Mouse (Mus musculus) kidney, embryonic 16.5 days (tissue): ENCODE data around the gene Grin3b. TPM values are rescaled to one million over a fixed set of nuclear protein-coding genes. Genes with fewer than 3 reads are reported as not detected.
"Not testable (repeated sequence)": the region's sequence is repeated elsewhere in the genome, so short reads cannot be mapped to it uniquely, and the experiment has no call there.

Experiments
- ATAC-seq: fragments of 200-750 bp; cut with Nextera tagmentation; 2 replicates; pipeline ENCODE4 v1.8.0; 2017; ENCODE audit warnings: moderate TSS enrichment; ENCODE audit not compliant: low FRiP score, low TSS enrichment
- H3K27ac ChIP-seq: fragments of 300-500 bp; sonication (generic); 2 replicates; pipeline ENCODE4 v1.5.1; 2014; ENCODE audit warnings: low read length
- H3K27me3 ChIP-seq: fragments of 300-500 bp; sonication (generic); 2 replicates; pipeline ENCODE4 v1.6.1; 2014; ENCODE audit warnings: low read length, control low read depth, mixed read lengths; ENCODE audit not compliant: insufficient read depth
- H3K36me3 ChIP-seq: fragments of 300-500 bp; sonication (generic); 2 replicates; pipeline ENCODE4 v1.6.1; 2014; ENCODE audit warnings: low read length, control low read depth, mixed read lengths; ENCODE audit not compliant: insufficient read depth
- H3K4me1 ChIP-seq: fragments of 300-500 bp; sonication (generic); 2 replicates; pipeline ENCODE4 v1.6.1; 2014; ENCODE audit warnings: low read length, control low read depth, mixed read lengths; ENCODE audit not compliant: insufficient read depth
- H3K4me2 ChIP-seq: fragments of 300-500 bp; sonication (generic); replicated peaks from 2 replicates; pipeline ENCODE4 v1.6.1; 2014; ENCODE audit warnings: low read depth, low read length
- H3K4me3 ChIP-seq: fragments of 300-500 bp; sonication (generic); 2 replicates; pipeline ENCODE4 v1.5.1; 2014; ENCODE audit warnings: mild to moderate bottlenecking, low read length
- H3K9ac ChIP-seq: fragments of 300-500 bp; sonication (generic); replicated peaks from 2 replicates; pipeline ENCODE4 v1.6.1; 2014; ENCODE audit warnings: low read length
- H3K9me3 ChIP-seq: fragments of 300-500 bp; sonication (generic); 2 replicates; pipeline ENCODE4 v1.6.1; 2016; ENCODE audit warnings: low read length, control low read depth
- WGBS: fragments of 180-500 bp; shearing (Covaris S2); extraction: QIAGEN DNeasy Blood & Tissue Kit; methylation state at CpG from one replicate; pipeline ENCODE4 v1.1.7; 2014; 5-methylcytosine and 5-hydroxymethylcytosine counted together
- polyA plus RNA-seq: library from polyadenylated mRNA; unstranded; fragments of >200 nt; fragmentation: Nextera tagmentation; extraction: Ambion mirVana; gene quantifications from 2 replicates; pipeline ENCODE4 v1.2.1, GENCODE M21; 2015

Gene Grin3b
- polyA plus RNA-seq, 1 experiment from 2014 or later: 0.54 TPM

- no peak overlapping the region for H3K9ac ChIP-seq
- no peak for ATAC-seq
- no peak overlapping the region for H3K4me2 ChIP-seq
- no peak overlapping the region for H3K27ac ChIP-seq
- H3K36me3 ChIP-seq: peaks cover 45% of the 10 kb centered on the region
- H3K4me3 ChIP-seq: no peak overlapping the region
- no peaks in the 10 kb centered on the region for H3K9me3 ChIP-seq
- H3K4me1 ChIP-seq: peaks cover 26% of the 10 kb centered on the region
- WGBS: 88% methylated on average over 4 of the region's 4 CpGs
- no peaks in the 10 kb centered on the region for H3K27me3 ChIP-seq
These were observed 20.6 kb upstream of the Grin3b start for GRCm38 (mm10) chr10:79949873-79950272.

GRCm38 (mm10) chr10:79950661-79951060 lies 19.9 kb upstream of the Grin3b start:
- Histone ChIP-seq H3K4me2 (no peak overlapping the region), H3K27ac (no peak overlapping the region), H3K4me3 (no peak overlapping the region), H3K9ac (no peak overlapping the region), H3K9me3 (no peaks in the 10 kb centered on the region), H3K36me3 (peaks cover 45% of the 10 kb centered on the region), H3K27me3 (no peaks in the 10 kb centered on the region), H3K4me1 (peaks cover 18% of the 10 kb centered on the region)
- WGBS: 88% methylated on average over 18 of the region's 18 CpGs
- no peak for ATAC-seq

- H3K4me3 ChIP-seq: no peak overlapping the region
- 78% methylated on average over 6 of the region's 6 CpGs for WGBS
- H3K36me3 ChIP-seq: peaks cover 39% of the 10 kb centered on the region
- no peak overlapping the region for H3K9ac ChIP-seq
- peaks cover 11% of the 10 kb centered on the region for H3K4me1 ChIP-seq
- H3K27ac ChIP-seq: no peak overlapping the region
- H3K4me2 ChIP-seq: no peak overlapping the region
- no peaks in the 10 kb centered on the region for H3K27me3 ChIP-seq
- H3K9me3 ChIP-seq: no peaks in the 10 kb centered on the region
- no peak for ATAC-seq
These were observed 16.6 kb upstream of the Grin3b start for GRCm38 (mm10) chr10:79953946-79954345.

GRCm38 (mm10) chr10:79955691-79956090 lies 14.8 kb upstream of the Grin3b start:
- Histone ChIP-seq H3K4me3 (no peak overlapping the region), H3K27ac (no peak overlapping the region), H3K27me3 (no peaks in the 10 kb centered on the region), H3K4me1 (peaks cover 14% of the 10 kb centered on the region), H3K9me3 (no peaks in the 10 kb centered on the region), H3K4me2 (no peak overlapping the region), H3K9ac (no peak overlapping the region), H3K36me3 (peaks cover 22% of the 10 kb centered on the region)
- no peak for ATAC-seq
- 69% methylated on average over 9 of the region's 9 CpGs for WGBS

- no peak overlapping the region for H3K4me2 ChIP-seq
- H3K36me3 ChIP-seq: peaks cover 12% of the 10 kb centered on the region
- no peak overlapping the region for H3K4me3 ChIP-seq
- ATAC-seq: no peak
- H3K9me3 ChIP-seq: no peaks in the 10 kb centered on the region
- WGBS: 21% methylated on average over 4 of the region's 4 CpGs
- H3K27ac ChIP-seq: no peak overlapping the region
- no peaks in the 10 kb centered on the region for H3K27me3 ChIP-seq
- H3K4me1 ChIP-seq: peaks cover 20% of the 10 kb centered on the region
- H3K9ac ChIP-seq: peak overlapping the region; percentile 26; the same call in 1 of the 2 replicates
These were observed 13.8 kb upstream of the Grin3b start for GRCm38 (mm10) chr10:79956643-79957154.

- Histone ChIP-seq H3K36me3 (peaks cover 11% of the 10 kb centered on the region), H3K4me3 (no peak overlapping the region), H3K4me1 (peaks cover 20% of the 10 kb centered on the region), H3K4me2 (peak overlapping the region; percentile 32; the same call in 1 of the 2 replicates), H3K27ac (no peak overlapping the region), H3K27me3 (no peaks in the 10 kb centered on the region), H3K9ac (peak overlapping the region; percentile 54; the same call in 1 of the 2 replicates), H3K9me3 (no peaks in the 10 kb centered on the region)
- peak; percentile 12 for ATAC-seq
- 9% methylated on average over 21 of the region's 21 CpGs for WGBS
These were observed 12.2 kb upstream of the Grin3b start for GRCm38 (mm10) chr10:79958140-79958816.

GRCm38 (mm10) chr10:79959412-79959811 lies 11.1 kb upstream of the Grin3b start:
- Histone ChIP-seq H3K36me3 (peaks cover 21% of the 10 kb centered on the region), H3K4me2 (peak overlapping the region; percentile 20; the same call in 1 of the 2 replicates), H3K27ac (0 out of 2 replicates have a peak overlapping the region, but pooled peaks have one; percentile 20), H3K4me1 (peaks cover 20% of the 10 kb centered on the region), H3K4me3 (peak overlapping the region; percentile 84)
- not testable (repeated sequence) for ATAC-seq, H3K9ac ChIP-seq, H3K27me3 ChIP-seq, H3K9me3 ChIP-seq
- WGBS: 30% methylated on average over 10 of the region's 10 CpGs

GRCm38 (mm10) chr10:79959847-79960601 lies 10.5 kb upstream of the Grin3b start, which contains the start of gene Wdr18:
TSS of gene Wdr18 (plus strand) at chr10:79960152.
- Histone ChIP-seq H3K4me2 (peak within 1 kb of the TSS; percentile 83), H3K9me3 (no peaks in the 10 kb centered on the region), H3K27ac (peak within 1 kb of the TSS; percentile 41), H3K9ac (peak within 1 kb of the TSS; percentile 78), H3K4me3 (peak within 1 kb of the TSS; percentile 84), H3K27me3 (no peaks in the 10 kb centered on the region), H3K36me3 (peaks cover 26% of the 10 kb centered on the region), H3K4me1 (peaks cover 20% of the 10 kb centered on the region)
- whole genome bisulfite sequencing: under 1% methylated on average over 61 of the region's 61 CpGs
- ATAC-seq: peak; percentile 94

GRCm38 (mm10) chr10:79960671-79961294 lies 9.7 kb upstream of the Grin3b start:
- ATAC-seq: no peak
- H3K9ac ChIP-seq: peak overlapping the region; percentile 78
- H3K27ac ChIP-seq: peak overlapping the region; percentile 41
- H3K4me2 ChIP-seq: peak overlapping the region; percentile 83
- peaks cover 33% of the 10 kb centered on the region for H3K36me3 ChIP-seq
- H3K27me3 ChIP-seq: no peaks in the 10 kb centered on the region
- H3K9me3 ChIP-seq: no peaks in the 10 kb centered on the region
- 13% methylated on average over 10 of the region's 10 CpGs for WGBS
- peaks cover 20% of the 10 kb centered on the region for H3K4me1 ChIP-seq
- H3K4me3 ChIP-seq: peak overlapping the region; percentile 84
